Mouse (Mus musculus) forebrain, embryonic 16.5 days (tissue): Measurements from ENCODE around the gene Spryd4. TPM values are rescaled to one million over a fixed set of nuclear protein-coding genes. Genes with fewer than 3 reads are reported as not detected.
"Not testable (repeated sequence)": the region's sequence is repeated elsewhere in the genome, so short reads cannot be mapped to it uniquely, and the experiment has no call there.

Experiments
- ATAC-seq: fragments of 200-750 bp; cut with Nextera tagmentation; 2 replicates; pipeline ENCODE4 v1.8.0; 2017; ENCODE audit warnings: mild to moderate bottlenecking, moderate library complexity
- H3K27ac ChIP-seq: fragments of 300-500 bp; sonication (generic); 2 replicates; pipeline ENCODE4 v1.5.1; 2014; ENCODE audit warnings: low read length, control low read depth
- H3K27me3 ChIP-seq: fragments of 300-500 bp; sonication (generic); replicated peaks from 2 replicates; pipeline ENCODE4 v1.6.1; 2014; ENCODE audit warnings: low read length; ENCODE audit not compliant: control insufficient read depth, insufficient read depth
- H3K36me3 ChIP-seq: fragments of 300-500 bp; sonication (generic); 2 replicates; pipeline ENCODE4 v1.6.1; 2014; ENCODE audit not compliant: control insufficient read depth, insufficient read depth
- H3K4me1 ChIP-seq: fragments of 300-500 bp; sonication (generic); replicated peaks from 2 replicates; pipeline ENCODE4 v1.6.1; 2014; ENCODE audit warnings: low read length; ENCODE audit not compliant: control insufficient read depth, insufficient read depth
- H3K4me2 ChIP-seq: fragments of 300-500 bp; sonication (generic); 2 replicates; pipeline ENCODE4 v1.6.1; 2014; ENCODE audit warnings: mild to moderate bottlenecking, low read length, control low read depth
- H3K4me3 ChIP-seq: fragments of 300-500 bp; sonication (generic); replicated peaks from 2 replicates; pipeline ENCODE4 v1.5.1; 2014; ENCODE audit warnings: mild to moderate bottlenecking, low read length, control low read depth
- H3K9ac ChIP-seq: fragments of 300-500 bp; sonication (generic); replicated peaks from 2 replicates; pipeline ENCODE4 v1.6.1; 2014; ENCODE audit warnings: low read depth, low read length, control low read depth
- H3K9me3 ChIP-seq: fragments of 300-500 bp; sonication (generic); 2 replicates; pipeline ENCODE4 v1.6.1; 2016; ENCODE audit warnings: low read length; ENCODE audit not compliant: control insufficient read depth
- WGBS: fragments of 180-500 bp; shearing (Covaris S2); extraction: QIAGEN DNeasy Blood & Tissue Kit; methylation state at CpG from one replicate; pipeline ENCODE4 v1.1.7; 2014; 5-methylcytosine and 5-hydroxymethylcytosine counted together
- polyA plus RNA-seq: library from polyadenylated mRNA; unstranded; fragments of >200 nt; fragmentation: Nextera tagmentation; extraction: Ambion mirVana; gene quantifications from 2 replicates; pipeline ENCODE4 v1.2.1, GENCODE M21; 2015

Gene Spryd4
- polyA plus RNA-seq, 1 experiment from 2014 or later: 16.6 TPM

DNA sequence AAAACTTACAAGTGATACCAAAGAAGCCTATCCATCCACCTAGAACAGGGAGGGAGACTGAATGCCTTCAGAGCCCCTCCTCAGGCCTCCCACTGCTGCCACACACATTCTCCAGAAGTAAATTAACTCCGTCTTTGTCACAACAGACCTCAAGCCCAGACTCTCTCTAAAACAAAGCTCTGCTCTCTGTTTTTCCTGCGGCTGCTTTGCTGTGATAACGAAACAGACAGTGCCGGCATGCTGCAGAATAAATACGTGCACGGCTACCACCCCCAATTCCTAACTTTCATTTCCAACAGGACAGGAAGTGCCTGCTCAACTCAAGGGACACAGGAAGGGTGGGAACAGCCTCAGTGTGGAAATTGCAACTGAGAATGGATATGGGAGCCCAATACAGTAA is 31.6 kb downstream of the Spryd4 start, which contains the start of gene Rbms2:
Gene Rbms2, minus strand, starts transcription at position 309 of the 400 bp plus-strand sequence.
- Histone ChIP-seq H3K4me1 (peaks cover 10% of the 10 kb centered on the region), H3K9me3 (no peaks in the 10 kb centered on the region), H3K4me2 (no peak within 1 kb of the TSS), H3K4me3 (no peak within 1 kb of the TSS), H3K27ac (no peak within 1 kb of the TSS), H3K9ac (no peak within 1 kb of the TSS; the same call in 1 of the 2 replicates), H3K36me3 (no peaks in the 10 kb centered on the region), H3K27me3 (no peaks in the 10 kb centered on the region)
- ATAC-seq: no peak
- 3% methylated on average over 6 of the region's 6 CpGs for WGBS

- H3K4me3 ChIP-seq: no peak overlapping the region
- no peaks in the 10 kb centered on the region for H3K36me3 ChIP-seq
- H3K4me1 ChIP-seq: peaks cover 10% of the 10 kb centered on the region
- H3K27ac ChIP-seq: no peak overlapping the region
- WGBS: 90% methylated on average over 4 of the region's 4 CpGs
- no peaks in the 10 kb centered on the region for H3K27me3 ChIP-seq
- no peak for ATAC-seq
- no peak overlapping the region for H3K4me2 ChIP-seq
- H3K9ac ChIP-seq: no peak overlapping the region
- no peaks in the 10 kb centered on the region for H3K9me3 ChIP-seq
Measured at GRCm38 (mm10) chr10:128177316-128177715, 34.3 kb downstream of the Spryd4 start.

DNA sequence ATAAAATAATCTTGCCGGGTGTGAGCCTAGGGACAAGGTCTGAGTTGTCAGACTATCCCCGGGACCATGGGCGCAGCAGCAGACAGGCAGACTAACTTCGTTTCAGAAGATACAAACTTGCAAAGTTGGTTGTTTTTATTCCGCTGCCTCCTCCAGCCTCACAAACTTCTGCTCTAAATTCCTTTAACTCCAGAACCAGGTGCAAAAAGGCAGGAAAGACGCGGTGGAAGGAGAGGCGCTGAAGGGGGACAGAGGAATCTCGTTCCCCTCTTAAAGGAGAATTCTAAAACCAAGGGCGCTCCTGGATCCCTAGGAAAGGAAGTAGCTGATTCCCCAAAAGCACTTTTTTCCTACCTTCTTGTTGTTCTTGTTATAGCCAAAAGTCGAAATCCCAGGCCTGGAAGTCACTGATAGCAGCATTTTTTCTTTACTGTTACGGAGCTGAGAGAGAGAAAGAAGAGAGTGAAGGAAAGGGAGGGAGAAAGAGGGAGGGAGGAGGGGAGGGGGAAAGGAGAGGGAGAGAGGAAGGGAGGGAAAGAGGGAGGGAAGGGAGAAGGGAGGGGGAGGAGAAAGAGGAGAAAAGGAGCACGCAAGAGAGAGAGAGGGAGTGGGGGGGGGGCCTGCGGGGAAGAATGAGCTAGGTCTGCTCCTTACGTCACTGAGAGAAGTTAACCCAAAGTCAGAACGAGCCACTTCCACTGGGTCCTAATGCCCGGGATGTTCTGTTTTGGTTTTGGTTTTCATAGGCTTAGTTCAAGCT is 35.4 kb downstream of the Spryd4 start:
- Histone ChIP-seq H3K27me3 (no peaks in the 10 kb centered on the region), H3K9ac (peak overlapping the region; percentile 50), H3K27ac (peak overlapping the region; percentile 46; the same call in 1 of the 2 replicates), H3K9me3 (no peaks in the 10 kb centered on the region), H3K4me1 (peaks cover 10% of the 10 kb centered on the region), H3K36me3 (no peaks in the 10 kb centered on the region), H3K4me2 (peak overlapping the region; percentile 83), H3K4me3 (peak overlapping the region; percentile 53)
- ATAC-seq: peak; percentile 96
- WGBS: 0% methylated on average over 17 of the region's 17 CpGs

GRCm38 (mm10) chr10:128175302-128175701 is 36.3 kb downstream of the Spryd4 start:
- H3K4me3 ChIP-seq: peak overlapping the region; percentile 53
- H3K4me1 ChIP-seq: peaks cover 10% of the 10 kb centered on the region
- no peak for ATAC-seq
- peak overlapping the region; percentile 83 for H3K4me2 ChIP-seq
- no peak overlapping the region for H3K9ac ChIP-seq
- no peaks in the 10 kb centered on the region for H3K27me3 ChIP-seq
- H3K27ac ChIP-seq: no peak overlapping the region
- 8% methylated on average over 3 of the region's 3 CpGs for WGBS
- H3K9me3 ChIP-seq: no peaks in the 10 kb centered on the region
- H3K36me3 ChIP-seq: no peaks in the 10 kb centered on the region

GRCm38 (mm10) chr10:128171348-128171747 is 40.3 kb downstream of the Spryd4 start:
- not testable (repeated sequence) for H3K27me3 ChIP-seq, H3K27ac ChIP-seq, H3K4me2 ChIP-seq, ATAC-seq, H3K36me3 ChIP-seq, H3K9me3 ChIP-seq, H3K4me3 ChIP-seq, H3K9ac ChIP-seq
- WGBS: 93% methylated on average over 10 of the region's 10 CpGs
- peaks cover 10% of the 10 kb centered on the region for H3K4me1 ChIP-seq

- no peaks in the 10 kb centered on the region for H3K36me3 ChIP-seq
- no peaks in the 10 kb centered on the region for H3K9me3 ChIP-seq
- no peak overlapping the region for H3K4me3 ChIP-seq
- H3K27ac ChIP-seq: no peak overlapping the region
- H3K27me3 ChIP-seq: no peaks in the 10 kb centered on the region
- no peak for ATAC-seq
- 55% methylated on average over 6 of the region's 6 CpGs for WGBS
- no peak overlapping the region for H3K9ac ChIP-seq
- H3K4me1 ChIP-seq: no peaks in the 10 kb centered on the region
- no peak overlapping the region for H3K4me2 ChIP-seq
Measured at GRCm38 (mm10) chr10:128167091-128167490, 44.5 kb downstream of the Spryd4 start.

DNA sequence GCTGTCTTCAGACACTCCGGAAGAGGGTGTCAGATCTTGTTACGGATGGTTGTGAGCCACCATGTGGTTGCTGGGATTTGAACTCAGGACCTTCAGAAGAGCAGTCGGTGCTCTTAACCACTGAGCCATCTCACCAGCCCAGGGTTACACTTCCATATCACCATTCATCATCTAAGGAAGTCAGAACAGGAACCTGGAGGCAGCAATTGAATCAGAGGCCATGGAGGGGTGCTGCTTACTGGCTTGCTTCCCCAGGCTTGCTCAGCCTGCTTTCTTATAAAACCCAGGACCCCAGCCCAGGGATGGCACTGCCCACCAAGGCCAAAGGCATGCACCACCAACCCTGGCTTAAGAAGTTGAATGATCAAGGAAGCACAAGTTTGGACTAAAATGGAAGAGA is 45.9 kb downstream of the Spryd4 start:
- H3K9ac ChIP-seq, H3K36me3 ChIP-seq, H3K27ac ChIP-seq, H3K4me3 ChIP-seq, H3K4me2 ChIP-seq, H3K9me3 ChIP-seq, H3K4me1 ChIP-seq, H3K27me3 ChIP-seq, ATAC-seq: not testable (repeated sequence)
- 94% methylated on average over 2 of the region's 3 CpGs for WGBS

Other genes with a start within 250 kb of the Spryd4 start
- not detected in 2 replicates for gene Hsd17b6, start 204.2 kb downstream of the Spryd4 start, polyA plus RNA-seq
- gene Prim1, start 196.6 kb downstream of the Spryd4 start, polyA plus RNA-seq: 57.8 and 59.8 TPM in 2 replicates
- gene Naca, start 176.2 kb downstream of the Spryd4 start, polyA plus RNA-seq: 545 and 574 TPM in 2 replicates
- gene Ptges3, start 152.9 kb downstream of the Spryd4 start, polyA plus RNA-seq: 395 and 436 TPM in 2 replicates
- 2,097 and 2,145 TPM in 2 replicates for gene Atp5b, start 128.5 kb downstream of the Spryd4 start, polyA plus RNA-seq
- gene Baz2a, start 120.2 kb downstream of the Spryd4 start, polyA plus RNA-seq: 8.4 and 10.0 TPM in 2 replicates
- 8.5 and 9.5 TPM in 2 replicates for gene Rbms2, start 31.5 kb downstream of the Spryd4 start, polyA plus RNA-seq
- 0.68 and 1.1 TPM in 2 replicates for gene Gls2, start 17.4 kb downstream of the Spryd4 start, polyA plus RNA-seq
- gene Mip, start 14.0 kb upstream of the Spryd4 start, polyA plus RNA-seq: not detected in 2 replicates
- 29.4 and 32.2 TPM in 2 replicates for gene Timeless, start 20.3 kb upstream of the Spryd4 start, polyA plus RNA-seq
- not detected in 2 replicates for gene Apon, start 42.3 kb upstream of the Spryd4 start, polyA plus RNA-seq
- gene Apof, start 56.9 kb upstream of the Spryd4 start, polyA plus RNA-seq: not detected in 2 replicates
- gene Stat2, start 58.8 kb upstream of the Spryd4 start, polyA plus RNA-seq: 18.7 and 23.3 TPM in 2 replicates
- 0.39 TPM in 1 of 2 replicates, not detected in the other for gene Il23a, start 86.9 kb upstream of the Spryd4 start, polyA plus RNA-seq
- 27.8 and 28.5 TPM in 2 replicates for gene Pan2, start 91.5 kb upstream of the Spryd4 start, polyA plus RNA-seq
- 190 and 195 TPM in 2 replicates for gene Cnpy2, start 110.7 kb upstream of the Spryd4 start, polyA plus RNA-seq
- gene Cs, start 125.9 kb upstream of the Spryd4 start, polyA plus RNA-seq: 247 and 259 TPM in 2 replicates
- gene Coq10a, start 157.2 kb upstream of the Spryd4 start, polyA plus RNA-seq: 32.2 and 32.7 TPM in 2 replicates
- 11.3 and 13.2 TPM in 2 replicates for gene Ankrd52, start 165.3 kb upstream of the Spryd4 start, polyA plus RNA-seq
- gene Slc39a5, start 189.4 kb upstream of the Spryd4 start, polyA plus RNA-seq: 0.10 and 0.25 TPM in 2 replicates
- 139 and 147 TPM in 2 replicates for gene Nabp2, start 199.7 kb upstream of the Spryd4 start, polyA plus RNA-seq
- 121 and 122 TPM in 2 replicates for gene Rnf41, start 199.8 kb upstream of the Spryd4 start, polyA plus RNA-seq
- 215 and 217 TPM in 2 replicates for gene Smarcc2, start 247.4 kb upstream of the Spryd4 start, polyA plus RNA-seq